Mouse (Mus musculus) forebrain, embryonic 16.5 days (tissue): ENCODE data around the gene Naa16. TPM values are rescaled to one million over a fixed set of nuclear protein-coding genes. Genes with fewer than 3 reads are reported as not detected.

Experiments
- ATAC-seq: fragments of 200-750 bp; cut with Nextera tagmentation; 2 replicates; pipeline ENCODE4 v1.8.0; 2017; ENCODE audit warnings: mild to moderate bottlenecking, moderate library complexity
- H3K27ac ChIP-seq: fragments of 300-500 bp; sonication (generic); 2 replicates; pipeline ENCODE4 v1.5.1; 2014; ENCODE audit warnings: low read length, control low read depth
- H3K27me3 ChIP-seq: fragments of 300-500 bp; sonication (generic); replicated peaks from 2 replicates; pipeline ENCODE4 v1.6.1; 2014; ENCODE audit warnings: low read length; ENCODE audit not compliant: control insufficient read depth, insufficient read depth
- H3K36me3 ChIP-seq: fragments of 300-500 bp; sonication (generic); 2 replicates; pipeline ENCODE4 v1.6.1; 2014; ENCODE audit not compliant: control insufficient read depth, insufficient read depth
- H3K4me1 ChIP-seq: fragments of 300-500 bp; sonication (generic); replicated peaks from 2 replicates; pipeline ENCODE4 v1.6.1; 2014; ENCODE audit warnings: low read length; ENCODE audit not compliant: control insufficient read depth, insufficient read depth
- H3K4me2 ChIP-seq: fragments of 300-500 bp; sonication (generic); 2 replicates; pipeline ENCODE4 v1.6.1; 2014; ENCODE audit warnings: mild to moderate bottlenecking, low read length, control low read depth
- H3K4me3 ChIP-seq: fragments of 300-500 bp; sonication (generic); replicated peaks from 2 replicates; pipeline ENCODE4 v1.5.1; 2014; ENCODE audit warnings: mild to moderate bottlenecking, low read length, control low read depth
- H3K9ac ChIP-seq: fragments of 300-500 bp; sonication (generic); replicated peaks from 2 replicates; pipeline ENCODE4 v1.6.1; 2014; ENCODE audit warnings: low read depth, low read length, control low read depth
- H3K9me3 ChIP-seq: fragments of 300-500 bp; sonication (generic); 2 replicates; pipeline ENCODE4 v1.6.1; 2016; ENCODE audit warnings: low read length; ENCODE audit not compliant: control insufficient read depth
- WGBS: fragments of 180-500 bp; shearing (Covaris S2); extraction: QIAGEN DNeasy Blood & Tissue Kit; methylation state at CpG from one replicate; pipeline ENCODE4 v1.1.7; 2014; 5-methylcytosine and 5-hydroxymethylcytosine counted together
- polyA plus RNA-seq: library from polyadenylated mRNA; unstranded; fragments of >200 nt; fragmentation: Nextera tagmentation; extraction: Ambion mirVana; gene quantifications from 2 replicates; pipeline ENCODE4 v1.2.1, GENCODE M21; 2015

Naa16 gene
- polyA plus RNA-seq, 1 experiment from 2014 or later = 28.6 TPM

DNA sequence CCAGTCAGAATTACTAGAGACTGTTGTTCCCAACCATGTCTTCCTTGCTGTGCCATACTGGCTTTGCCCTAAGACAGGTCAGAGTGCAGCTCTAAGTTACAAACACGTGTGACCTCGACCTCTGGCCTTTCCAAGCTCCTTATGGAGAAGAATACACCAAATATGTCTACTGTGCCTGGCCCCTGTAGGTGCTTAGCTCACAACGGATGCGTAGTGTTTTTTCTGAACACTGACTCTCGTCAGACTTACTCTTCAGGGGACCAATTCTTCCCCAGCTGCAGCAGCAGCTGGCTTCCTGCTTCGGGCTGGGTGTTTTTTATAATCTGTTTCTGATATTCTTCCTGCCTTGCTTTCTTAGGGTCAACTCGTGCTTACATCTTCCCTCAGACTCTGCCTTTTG lies 74.7 kb downstream of the Naa16 start:
- no peaks in the 10 kb centered on the region for H3K27me3 ChIP-seq
- no peak for ATAC-seq
- H3K4me3 ChIP-seq = no peak overlapping the region
- no peaks in the 10 kb centered on the region for H3K9me3 ChIP-seq
- no peak overlapping the region for H3K4me2 ChIP-seq
- H3K4me1 ChIP-seq = peaks cover 10% of the 10 kb centered on the region; the same call in 1 of the 2 replicates
- H3K9ac ChIP-seq = no peak overlapping the region
- 70% methylated on average over 7 of the region's 7 CpGs for WGBS
- H3K36me3 ChIP-seq = no peaks in the 10 kb centered on the region
- H3K27ac ChIP-seq = no peak overlapping the region

- Histone ChIP-seq H3K4me2 (no peak overlapping the region), H3K9me3 (no peaks in the 10 kb centered on the region), H3K27ac (peak overlapping the region; percentile 71), H3K27me3 (no peaks in the 10 kb centered on the region), H3K9ac (no peak overlapping the region), H3K36me3 (no peaks in the 10 kb centered on the region), H3K4me3 (no peak overlapping the region), H3K4me1 (peaks cover 10% of the 10 kb centered on the region; the same call in 1 of the 2 replicates)
- WGBS = 59% methylated on average over 12 of the region's 12 CpGs
- ATAC-seq = peak; percentile 39; the same call in 1 of the 2 replicates
These were observed 76.2 kb downstream of the Naa16 start for GRCm38 (mm10) chr14:79314245-79315010.

GRCm38 (mm10) chr14:79313439-79314175 lies 77.0 kb downstream of the Naa16 start:
- Histone ChIP-seq H3K9me3 (no peaks in the 10 kb centered on the region), H3K9ac (no peak overlapping the region), H3K27ac (peak overlapping the region; percentile 71), H3K27me3 (no peaks in the 10 kb centered on the region), H3K36me3 (no peaks in the 10 kb centered on the region), H3K4me3 (no peak overlapping the region), H3K4me2 (no peak overlapping the region), H3K4me1 (peaks cover 10% of the 10 kb centered on the region; the same call in 1 of the 2 replicates)
- 39% methylated on average over 8 of the region's 8 CpGs for WGBS
- ATAC-seq = peak; percentile 80

DNA sequence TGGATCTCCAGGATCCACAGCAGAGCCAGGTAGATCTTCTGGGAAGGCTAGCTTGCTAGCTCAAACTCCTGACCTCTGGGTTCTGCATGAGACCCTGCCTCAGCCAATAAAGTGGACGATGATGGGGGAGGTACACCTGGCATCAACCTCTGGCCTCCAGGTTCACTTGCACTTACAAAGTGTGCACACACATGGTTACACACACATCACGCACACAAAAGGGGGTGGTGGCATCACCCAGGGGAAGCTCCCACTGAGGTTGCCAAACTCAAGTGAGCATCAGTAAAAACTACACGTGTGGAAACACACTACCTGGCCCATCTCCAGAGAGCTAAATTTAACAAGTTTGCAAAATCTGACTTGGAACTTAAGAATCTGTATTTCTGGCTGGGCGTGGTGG lies 77.9 kb downstream of the Naa16 start:
- Histone ChIP-seq H3K9me3 (no peaks in the 10 kb centered on the region), H3K4me3 (no peak overlapping the region), H3K27ac (no peak overlapping the region), H3K4me1 (peaks cover 13% of the 10 kb centered on the region), H3K27me3 (no peaks in the 10 kb centered on the region), H3K4me2 (no peak overlapping the region), H3K36me3 (no peaks in the 10 kb centered on the region), H3K9ac (no peak overlapping the region)
- WGBS = 70% methylated on average over 4 of the region's 4 CpGs
- ATAC-seq = no peak

DNA sequence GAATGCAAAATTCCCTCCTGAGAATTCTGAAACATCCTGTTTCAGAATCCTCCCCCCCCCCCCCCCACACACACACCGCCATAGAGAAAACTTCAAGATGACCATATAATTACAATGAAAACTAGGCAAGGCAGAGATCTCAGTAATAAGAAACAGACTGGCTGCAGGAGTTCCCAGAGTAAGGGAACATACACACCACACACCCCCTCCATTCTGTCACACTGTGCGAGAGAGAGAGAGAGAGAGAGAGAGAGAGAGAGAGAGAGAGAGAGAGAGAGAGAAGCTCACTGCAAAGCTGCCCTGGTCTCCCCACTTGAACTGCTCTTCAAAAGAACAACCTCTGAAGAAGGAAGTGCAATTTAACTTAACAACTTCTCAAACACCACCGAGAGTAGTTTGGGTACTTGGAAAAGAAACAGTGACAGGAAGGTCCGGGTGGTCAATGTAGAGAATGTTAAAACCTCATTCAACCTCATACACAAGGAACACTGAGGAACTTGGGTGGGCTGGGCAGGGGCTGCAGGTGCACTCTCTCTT lies 78.6 kb downstream of the Naa16 start:
- Histone ChIP-seq H3K4me1 (peaks cover 12% of the 10 kb centered on the region), H3K4me3 (no peak overlapping the region), H3K9ac (no peak overlapping the region), H3K27ac (no peak overlapping the region), H3K4me2 (no peak overlapping the region), H3K9me3 (no peaks in the 10 kb centered on the region), H3K27me3 (no peaks in the 10 kb centered on the region), H3K36me3 (no peaks in the 10 kb centered on the region)
- no peak for ATAC-seq
- WGBS = 47% methylated on average over 3 of the region's 4 CpGs

DNA sequence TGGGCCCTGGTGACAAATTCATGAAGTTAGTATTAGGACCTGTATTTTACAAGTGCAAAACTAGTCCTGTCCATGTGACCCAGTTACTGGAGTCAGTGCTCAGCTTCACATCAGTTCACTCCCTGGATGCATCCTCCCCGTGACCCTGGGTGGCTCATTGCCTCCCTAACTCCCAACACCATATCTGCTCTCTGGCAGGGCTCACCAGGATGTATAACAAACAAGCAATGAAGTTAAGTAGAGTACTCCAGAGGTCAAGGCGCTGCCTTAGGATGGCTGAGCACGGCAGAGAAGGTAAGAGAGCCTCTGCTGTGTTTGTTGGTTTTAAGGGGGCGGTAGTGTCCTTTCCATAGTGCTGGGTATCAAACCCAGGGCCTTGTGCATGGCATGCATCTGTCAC lies 81.5 kb downstream of the Naa16 start:
- Histone ChIP-seq H3K9me3 (no peaks in the 10 kb centered on the region), H3K36me3 (no peaks in the 10 kb centered on the region), H3K27me3 (no peaks in the 10 kb centered on the region), H3K9ac (no peak overlapping the region), H3K4me2 (no peak overlapping the region), H3K27ac (no peak overlapping the region), H3K4me1 (peaks cover 9% of the 10 kb centered on the region), H3K4me3 (no peak overlapping the region)
- no peak for ATAC-seq
- WGBS = 64% methylated on average over 4 of the region's 4 CpGs

DNA sequence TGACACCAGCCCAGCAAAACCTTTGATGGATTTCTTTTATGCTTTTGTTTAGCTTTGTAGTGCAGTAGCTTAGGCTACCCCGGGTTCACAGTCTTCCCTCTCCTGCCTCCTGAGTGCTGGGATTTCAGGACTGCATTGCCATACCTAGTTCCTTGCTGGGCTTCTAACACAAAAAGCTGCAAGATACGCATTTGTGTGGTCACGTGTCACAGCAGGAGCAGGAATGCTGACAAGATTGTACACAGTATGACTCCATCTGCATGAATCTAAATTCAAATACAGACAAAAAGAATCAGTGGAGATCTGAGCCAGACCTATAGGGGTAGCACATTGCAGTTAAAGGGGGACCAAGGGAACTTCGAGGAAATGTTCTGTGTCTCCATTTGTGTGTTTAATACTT lies 82.2 kb downstream of the Naa16 start:
- Histone ChIP-seq H3K4me2 (no peak overlapping the region), H3K36me3 (no peaks in the 10 kb centered on the region), H3K27ac (no peak overlapping the region), H3K9me3 (no peaks in the 10 kb centered on the region), H3K4me3 (no peak overlapping the region), H3K4me1 (peaks cover 5% of the 10 kb centered on the region), H3K27me3 (no peaks in the 10 kb centered on the region), H3K9ac (no peak overlapping the region)
- WGBS = 8% methylated on average over 4 of the region's 4 CpGs
- ATAC-seq = peak; percentile 43; the same call in 1 of the 2 replicates

DNA sequence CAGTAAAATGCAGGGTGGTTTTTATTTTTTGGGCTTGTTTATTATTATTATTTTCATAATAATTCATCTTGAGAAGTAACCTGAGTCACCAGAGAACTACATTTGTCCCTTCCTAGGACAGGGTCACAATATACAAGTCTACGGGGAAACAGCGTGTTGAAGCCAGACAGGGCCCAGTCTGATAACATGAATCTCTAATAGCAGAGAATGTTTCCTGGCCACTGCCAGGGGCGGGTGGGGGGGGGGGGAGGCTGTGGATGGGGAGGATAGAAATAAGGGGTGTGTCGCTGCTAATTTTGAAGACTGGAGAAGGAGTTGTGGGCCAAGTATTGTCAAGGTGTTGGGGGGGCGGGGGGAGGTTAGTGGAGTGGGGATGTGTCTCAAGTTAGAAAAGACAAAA lies 82.7 kb downstream of the Naa16 start:
- ATAC-seq = no peak
- no peaks in the 10 kb centered on the region for H3K9me3 ChIP-seq
- H3K27ac ChIP-seq = no peak overlapping the region
- H3K27me3 ChIP-seq = 0 out of 2 replicates have a peak, but pooled peaks cover 2% of the 10 kb centered on the region
- H3K4me1 ChIP-seq = peaks cover 5% of the 10 kb centered on the region
- H3K4me2 ChIP-seq = no peak overlapping the region
- no peak overlapping the region for H3K9ac ChIP-seq
- H3K36me3 ChIP-seq = no peaks in the 10 kb centered on the region
- no peak overlapping the region for H3K4me3 ChIP-seq
- 50% methylated on average over 5 of the region's 5 CpGs for WGBS

DNA sequence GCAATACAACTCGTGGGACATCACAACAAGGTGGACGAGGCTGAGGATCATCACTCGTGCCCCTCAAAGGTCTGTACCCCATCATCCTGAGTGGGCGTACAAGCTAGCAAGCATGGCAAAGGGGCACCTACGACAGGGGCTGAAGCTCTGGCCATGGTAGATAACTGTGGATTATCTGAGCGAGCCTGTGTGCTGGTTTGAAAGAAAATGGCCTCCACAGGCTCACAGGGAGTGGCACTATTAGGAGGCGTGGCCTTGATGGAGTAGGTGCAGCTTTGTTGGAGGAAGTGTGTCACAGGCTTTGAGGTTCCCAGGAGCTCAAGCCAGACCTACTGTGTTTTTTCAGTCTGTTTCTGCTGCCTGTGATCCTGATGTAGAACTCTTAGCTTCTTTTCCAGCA lies 83.4 kb downstream of the Naa16 start:
- H3K9me3 ChIP-seq = no peaks in the 10 kb centered on the region
- H3K4me1 ChIP-seq = peaks cover 5% of the 10 kb centered on the region
- ATAC-seq = no peak
- no peak overlapping the region for H3K4me2 ChIP-seq
- no peak overlapping the region for H3K27ac ChIP-seq
- no peaks in the 10 kb centered on the region for H3K36me3 ChIP-seq
- 0 out of 2 replicates have a peak, but pooled peaks cover 2% of the 10 kb centered on the region for H3K27me3 ChIP-seq
- 88% methylated on average over 7 of the region's 7 CpGs for WGBS
- no peak overlapping the region for H3K4me3 ChIP-seq
- H3K9ac ChIP-seq = no peak overlapping the region
